Mouse (Mus musculus): ENCODE data around the gene Tfrc. TPM values are rescaled to one million over a fixed set of nuclear protein-coding genes. Genes with fewer than 3 reads are reported as not detected.

Tfrc gene
- polyA plus RNA-seq, 1 experiment from 2014 or later: 14.6 TPM

GRCm38 (mm10) chr16:32680806-32681205 is 72.1 kb downstream of the Tfrc start:
- Histone ChIP-seq H3K4me3 (ENCODE audit: low read depth, low read length) (no peak overlapping the region), H3K9ac (replicated peaks; ENCODE audit: low read depth) (no peak overlapping the region), H3K27me3 (replicated peaks; ENCODE audit: insufficient read depth, low read length) (no peaks in the 10 kb centered on the region), H3K36me3 (ENCODE audit: insufficient read depth, low read length) (peaks cover 8% of the 10 kb centered on the region; the same call in 1 of the 2 replicates), H3K4me2 (replicated peaks; ENCODE audit: low read depth, low read length) (no peak overlapping the region), H3K4me1 (ENCODE audit: insufficient read depth, low read depth, low read length) (0 out of 2 replicates have a peak, but pooled peaks cover 2% of the 10 kb centered on the region), H3K27ac (ENCODE audit: low read length) (no peak overlapping the region), H3K9me3 (ENCODE audit: low read length) (no peaks in the 10 kb centered on the region)
- WGBS: 93% methylated on average over 6 of the region's 6 CpGs
- no peak for ATAC-seq
- DNase-seq (ENCODE audit: low spot score): no peak
- TF ChIP-seq CTCF (IDR thresholded peaks at IDR 0.05) (no peak), EP300 (IDR thresholded peaks at IDR 0.05) (no peak)

GRCm38 (mm10) chr16:32682194-32682593 is 73.5 kb downstream of the Tfrc start:
- H3K9ac ChIP-seq (replicated peaks; ENCODE audit: low read depth): no peak overlapping the region
- 24% methylated on average over 5 of the region's 5 CpGs for WGBS
- H3K36me3 ChIP-seq (ENCODE audit: insufficient read depth, low read length): peaks cover 5% of the 10 kb centered on the region; the same call in 1 of the 2 replicates
- no peaks in the 10 kb centered on the region for H3K9me3 ChIP-seq (ENCODE audit: low read length)
- DNase-seq (ENCODE audit: low spot score) (peak; percentile 90), ATAC-seq (peak; percentile 44)
- H3K4me1 ChIP-seq (ENCODE audit: insufficient read depth, low read depth, low read length): 0 out of 2 replicates have a peak, but pooled peaks cover 2% of the 10 kb centered on the region
- H3K4me2 ChIP-seq (replicated peaks; ENCODE audit: low read depth, low read length): no peak overlapping the region
- H3K27ac ChIP-seq (ENCODE audit: low read length): no peak overlapping the region
- H3K27me3 ChIP-seq (replicated peaks; ENCODE audit: insufficient read depth, low read length): no peaks in the 10 kb centered on the region
- no peak overlapping the region for H3K4me3 ChIP-seq (ENCODE audit: low read depth, low read length)
- no peak for TF ChIP-seq EP300 (IDR thresholded peaks at IDR 0.05)
- TF ChIP-seq CTCF (IDR thresholded peaks at IDR 0.05): peak; percentile 86

Other genes starting within 250 kb of the Tfrc start
- gene Tm4sf19, start 208.4 kb upstream of the Tfrc start, polyA plus RNA-seq (2015; fragmentation: Nextera tagmentation; extraction: Ambion mirVana): not detected in 2 replicates
- 24.0 and 24.6 TPM in 2 replicates for gene Tctex1d2, start 189.2 kb upstream of the Tfrc start, polyA plus RNA-seq (2015; fragmentation: Nextera tagmentation; extraction: Ambion mirVana)
- gene Pcyt1a, start 178.0 kb upstream of the Tfrc start, polyA plus RNA-seq (2015; fragmentation: Nextera tagmentation; extraction: Ambion mirVana): 44.9 and 48.0 TPM in 2 replicates
- gene Slc51a, start 121.0 kb upstream of the Tfrc start, polyA plus RNA-seq (2015; fragmentation: Nextera tagmentation; extraction: Ambion mirVana): 0.30 and 0.41 TPM in 2 replicates
- not detected in 2 replicates for gene Zdhhc19, start 112.7 kb upstream of the Tfrc start, polyA plus RNA-seq (2015; fragmentation: Nextera tagmentation; extraction: Ambion mirVana)
- gene Tnk2, start 35.0 kb downstream of the Tfrc start, polyA plus RNA-seq (2015; fragmentation: Nextera tagmentation; extraction: Ambion mirVana): 19.8 and 22.4 TPM in 2 replicates
- 4.1 and 5.4 TPM in 2 replicates for gene Muc4, start 127.0 kb downstream of the Tfrc start, polyA plus RNA-seq (2015; fragmentation: Nextera tagmentation; extraction: Ambion mirVana)
- 0.89 and 1.1 TPM in 2 replicates for gene Muc20, start 188.5 kb downstream of the Tfrc start, polyA plus RNA-seq (2015; fragmentation: Nextera tagmentation; extraction: Ambion mirVana)
- gene Smbd1, start 201.6 kb downstream of the Tfrc start, polyA plus RNA-seq (2015; fragmentation: Nextera tagmentation; extraction: Ambion mirVana): 2.1 and 3.0 TPM in 2 replicates